In genomic region chr4:136163448-136163847, GRCm38 (mm10) we compare ENCODE assay signal across 8 mouse cellular contexts. TPM values are rescaled to one million over a fixed set of nuclear protein-coding genes. Genes with fewer than 3 reads are reported as not detected.
DNase-seq lines count a peak whose midpoint lies in the region; ATAC-seq and TF ChIP-seq lines count a peak whose summit lies in the region.

No protein-coding gene starts in this region.

- no peak for DNase-seq in Patski (ENCODE audit: low read depth, low spot score)
- DNase-seq in cerebellum, postnatal 4 days (ENCODE audit: low spot score in 2 of 2), result peak; percentile 84 to 93
- DNase-seq in gastrocnemius, adult 2 months, result peak; percentile 89
- DNase-seq in left cerebral cortex, adult 18-20 months (ENCODE audit: low spot score in 2 of 2), result peak; percentile 83 to 84
- peak; percentile 83 to 86 for DNase-seq in right cerebral cortex, adult 2 months (ENCODE audit: low spot score in 2 of 2)
- peak; percentile 57 for DNase-seq in urinary bladder, postnatal 10 days (ENCODE audit: low spot score)

- WGBS in hindbrain, embryonic 16.5 days, result 2% methylated on average over 11 of the region's 11 CpGs

- POLR2A ChIA-PET in Patski (lab: Charles Lee), result no interaction called here

- peak overlapping the region; percentile 10; the same call in 1 of the 2 replicates for H3K4me2 ChIP-seq in hindbrain, embryonic 16.5 days (ENCODE audit: low read length)

- H3K9ac ChIP-seq in hindbrain, embryonic 16.5 days (ENCODE audit: low read depth, low read length), result peak overlapping the region; percentile 45; the same call in 1 of the 2 replicates

- H3K27me3 ChIP-seq in Patski, result no peaks in the 10 kb centered on the region
- no peaks in the 10 kb centered on the region for H3K27me3 ChIP-seq in hindbrain, embryonic 16.5 days (replicated peaks; ENCODE audit: control insufficient read depth, insufficient read depth, low read length)

- CTCF ChIA-PET in Patski (lab: Charles Lee), result interaction anchor here (1.2 to 2.0 kb wide), 6 partner anchors 9 to 38 kb away, joined by 3 to 7 read pairs (median 4); partner anchors contain the start of gene E2f2

- no peaks in the 10 kb centered on the region for H3K36me3 ChIP-seq in hindbrain, embryonic 16.5 days (ENCODE audit: control insufficient read depth, insufficient read depth, low read length)

- H3K4me1 ChIP-seq in hindbrain, embryonic 16.5 days (ENCODE audit: control insufficient read depth, insufficient read depth, low read depth, low read length), result peaks cover 8% of the 10 kb centered on the region

- ATAC-seq in Patski, result no peak
- peak; percentile 79 for ATAC-seq in hindbrain, embryonic 16.5 days
- ATAC-seq in megakaryocyte, adult 5-6 weeks (ENCODE audit: poor library complexity, severe bottlenecking), result peak; percentile 94

- no peak overlapping the region for H3K4me3 ChIP-seq in gastrocnemius, adult 2 months
- no peak overlapping the region for H3K4me3 ChIP-seq in hindbrain, embryonic 16.5 days (ENCODE audit: low read length)

- no peaks in the 10 kb centered on the region for H3K9me3 ChIP-seq in hindbrain, embryonic 16.5 days (ENCODE audit: control insufficient read depth, low read length)

- intact Hi-C loops in gastrocnemius, adult 2 months (cut with DNase I), result loop anchor here (1.0 to 2.0 kb wide), 2 partner anchors 17 to 37 kb away; no protein-coding TSS in a partner anchor

- in situ Hi-C loops in Patski (cut with MboI; ENCODE audit: low pct_unique_long_range_greater_than_20kb), result loop anchor here (5.0 to 25.0 kb wide), 3 partner anchors 39 to 351 kb away; partner anchors contain the start of gene Tcea3

- peak; percentile 93 for TF ChIP-seq CTCF in Patski (IDR thresholded peaks at IDR 0.05)
- no peak; the same call in none of the 2 replicates for TF ChIP-seq CTCF in gastrocnemius, adult 2 months (IDR thresholded peaks at IDR 0.05)

- H3K27ac ChIP-seq in gastrocnemius, adult 2 months, result no peak overlapping the region
- peak overlapping the region; percentile 20; the same call in 1 of the 2 replicates for H3K27ac ChIP-seq in hindbrain, embryonic 16.5 days (ENCODE audit: low read depth, low read length)

RNA-seq across cellular contexts. Expression of gene E2f2, which starts 8.7 kb away (rescaled TPM):
- polyA plus RNA-seq in Patski (2021), result 1.1 TPM
- 1 to 10 TPM in 1 of 2 experiments, under 1 TPM in 1; 0.48 to 1.1 TPM for total RNA-seq in gastrocnemius, adult 2 months (2021)
- polyA plus RNA-seq in hindbrain, embryonic 16.5 days (2015; fragmentation: Nextera tagmentation; extraction: Ambion mirVana), result 3.4 TPM in 2 replicates
- under 1 TPM; 0.30 to 0.40 TPM for total RNA-seq in left cerebral cortex, adult 18-20 months (2021)
- total RNA-seq in megakaryocyte, adult 5-6 weeks (2015), result 78.1 and 107 TPM in 2 replicates
- 59.4 and 63.6 TPM in 2 replicates for total RNA-seq in megakaryocyte, adult 5-6 weeks (2017)

RNA-seq across cellular contexts. Expression of gene Id3, which starts 20.2 kb away (rescaled TPM):
- polyA plus RNA-seq in Patski (2021), result 175 TPM
- 10 to 100 TPM; 11.3 to 21.9 TPM for total RNA-seq in gastrocnemius, adult 2 months (2021)
- polyA plus RNA-seq in hindbrain, embryonic 16.5 days (2015; fragmentation: Nextera tagmentation; extraction: Ambion mirVana), result 214 and 226 TPM in 2 replicates
- 10 to 100 TPM; 34.9 to 43.2 TPM for total RNA-seq in left cerebral cortex, adult 18-20 months (2021)
- total RNA-seq in megakaryocyte, adult 5-6 weeks (2015), result 1.9 and 2.0 TPM in 2 replicates
- total RNA-seq in megakaryocyte, adult 5-6 weeks (2017), result 0.77 and 1.8 TPM in 2 replicates

RNA-seq across cellular contexts. Expression of gene Asap3, which starts 42.7 kb away (rescaled TPM):
- 5.5 TPM for polyA plus RNA-seq in Patski (2021)
- total RNA-seq in gastrocnemius, adult 2 months (2021), result 1 to 10 TPM; 1.5 to 2.5 TPM
- polyA plus RNA-seq in hindbrain, embryonic 16.5 days (2015; fragmentation: Nextera tagmentation; extraction: Ambion mirVana), result 6.2 and 7.9 TPM in 2 replicates
- total RNA-seq in left cerebral cortex, adult 18-20 months (2021), result 1 to 10 TPM; 2.6 to 3.0 TPM
- not detected in 2 replicates for total RNA-seq in megakaryocyte, adult 5-6 weeks (2015)
- 0.04 TPM in 1 of 2 replicates, not detected in the other for total RNA-seq in megakaryocyte, adult 5-6 weeks (2017)

Comparison
In these comparisons a context has a peak if more than half of its experiments do, and no peak if none do; other contexts are left out.
1. RNA of gene E2f2, which starts 8.7 kb away (total RNA-seq): 59.4 to 107 TPM in megakaryocyte, adult 5-6 weeks; 0.48 to 1.1 TPM in gastrocnemius, adult 2 months and 0.30 to 0.40 TPM in left cerebral cortex, adult 18-20 months; every median in the first group is over 10 times any median in the second.
2. RNA of gene Id3, which starts 20.2 kb away (total RNA-seq): 34.9 to 43.2 TPM in left cerebral cortex, adult 18-20 months and 11.3 to 21.9 TPM in gastrocnemius, adult 2 months; 0.77 to 2.0 TPM in megakaryocyte, adult 5-6 weeks; every median in the first group is over 4 times any median in the second.